Mouse (Mus musculus): ENCODE data around the gene Cmip. TPM values are rescaled to one million over a fixed set of nuclear protein-coding genes. Genes with fewer than 3 reads are reported as not detected.

The Cmip gene
- total and polyA plus RNA-seq, 3 experiments: 17.0 to 71.8 TPM; not detected in 1

- no peak for TF ChIP-seq POLR2AphosphoS5 (IDR thresholded peaks at IDR 0.05; ENCODE audit: borderline replicate concordance, low read depth, low read length)
Measured at GRCm38 (mm10) chr8:117474944-117475343, 218.1 kb downstream of the Cmip start (continued).

DNA sequence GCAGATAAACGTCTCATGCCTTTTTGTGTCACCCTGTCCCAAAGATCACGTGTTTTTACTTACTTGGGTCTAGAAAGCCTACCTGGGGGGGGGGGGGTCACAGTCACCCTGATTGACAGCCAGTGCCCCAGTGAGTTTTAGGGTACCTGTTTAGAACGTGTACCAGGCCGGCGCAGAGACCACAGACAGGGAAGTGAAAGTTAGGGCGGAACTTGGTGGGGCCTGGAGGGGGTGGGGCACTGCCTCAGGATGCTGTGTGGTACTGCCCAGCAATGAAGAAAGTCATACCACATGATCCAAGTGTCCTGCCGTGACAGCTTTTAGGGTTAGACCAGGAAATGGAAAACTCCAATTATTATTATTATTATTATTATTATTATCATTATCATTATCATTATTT lies 219.0 kb downstream of the Cmip start:
- H3K27me3 ChIP-seq (ENCODE audit: control insufficient read depth in 1 of 2, insufficient read depth in 2 of 2, low read length in 2 of 2): no peaks in the 10 kb centered on the region
- H3K36me3 ChIP-seq (ENCODE audit: control insufficient read depth in 1 of 2, insufficient read depth in 2 of 2, low read length in 2 of 2): peaks cover 0 to 2% of the 10 kb centered on the region in 2 experiments; a peak in 1 of 4 replicates
- H3K79me2 ChIP-seq (ENCODE audit: control insufficient read depth, insufficient read depth, low read length, poor library complexity): no peaks in the 10 kb centered on the region
- peaks cover 5 to 16% of the 10 kb centered on the region in 2 experiments for H3K4me1 ChIP-seq (ENCODE audit: control insufficient read depth in 1 of 2, insufficient read depth in 2 of 2, low read length in 2 of 2)
- DNase-seq (ENCODE audit: low read depth, low spot score): peak; percentile 59
- TF ChIP-seq ELF1 (IDR thresholded peaks at IDR 0.05; ENCODE audit: low read depth, low read length) (peak; percentile 55; the same call in 1 of the 2 replicates), SMC3 (IDR thresholded peaks at IDR 0.05; ENCODE audit: low read depth, low read length) (0 out of 2 replicates have a peak, but pooled peaks have one; percentile 2), USF1 (IDR thresholded peaks at IDR 0.05; ENCODE audit: low read depth, low read length) (0 out of 2 replicates have a peak, but pooled peaks have one; percentile 15), NRF1 (IDR thresholded peaks at IDR 0.05; ENCODE audit: insufficient read depth, low read depth, low read length, poor library complexity, severe bottlenecking) (peak; percentile 34; the same call in 1 of the 2 replicates), ZKSCAN1 (IDR thresholded peaks at IDR 0.05; ENCODE audit: low read depth, low read length) (no peak), MXI1 (IDR thresholded peaks at IDR 0.05; ENCODE audit: low read depth, low read length) (peak; percentile 53; the same call in 1 of the 2 replicates), CHD2 (IDR thresholded peaks at IDR 0.05; ENCODE audit: low read length) (no peak), SIN3A (IDR thresholded peaks at IDR 0.05; ENCODE audit: low read length) (peak; percentile 47; the same call in 1 of the 2 replicates), KAT2A (conservative IDR thresholded peaks at IDR 0.05; ENCODE audit: low read depth, low read length) (no peak), ETS1 (IDR thresholded peaks at IDR 0.05; ENCODE audit: low read depth, low read length) (no peak)
- H3K9me3 ChIP-seq (replicated peaks; ENCODE audit: insufficient read depth, low read length): no peaks in the 10 kb centered on the region
- peak overlapping the region; percentile 47 to 56 for H3K4me3 ChIP-seq (ENCODE audit: control insufficient read depth in 1 of 2, insufficient read depth in 1 of 2, low read depth in 2 of 2, low read length in 2 of 2)
- H3K27ac ChIP-seq (ENCODE audit: control insufficient read depth, low read depth, low read length): no peak overlapping the region
- H3K9ac ChIP-seq (ENCODE audit: control insufficient read depth, low read depth, low read length, poor library complexity, severe bottlenecking): peak overlapping the region; percentile 53

GRCm38 (mm10) chr8:117478082-117478481 lies 221.2 kb downstream of the Cmip start:
- DNase-seq (ENCODE audit: low read depth, low spot score): no peak
- Histone ChIP-seq H3K9me3 (replicated peaks; ENCODE audit: insufficient read depth, low read length) (no peaks in the 10 kb centered on the region), H3K27ac (ENCODE audit: control insufficient read depth, low read depth, low read length) (no peak overlapping the region), H3K4me3 (ENCODE audit: control insufficient read depth in 1 of 2, insufficient read depth in 1 of 2, low read depth in 2 of 2, low read length in 2 of 2) (no peak overlapping the region), H3K9ac (ENCODE audit: control insufficient read depth, low read depth, low read length, poor library complexity, severe bottlenecking) (no peak overlapping the region), H3K4me1 (ENCODE audit: control insufficient read depth in 1 of 2, insufficient read depth in 2 of 2, low read length in 2 of 2) (peaks cover 8 to 22% of the 10 kb centered on the region in 2 experiments), H3K27me3 (ENCODE audit: control insufficient read depth in 1 of 2, insufficient read depth in 2 of 2, low read length in 2 of 2) (no peaks in the 10 kb centered on the region), H3K36me3 (ENCODE audit: control insufficient read depth in 1 of 2, insufficient read depth in 2 of 2, low read length in 2 of 2) (peaks cover 0 to 15% of the 10 kb centered on the region in 2 experiments; a peak in 2 of 4 replicates), H3K79me2 (ENCODE audit: control insufficient read depth, insufficient read depth, low read length, poor library complexity) (no peaks in the 10 kb centered on the region)
- no peak for TF ChIP-seq MYC (IDR thresholded peaks at IDR 0.05; ENCODE audit: low read depth, low read length)

GRCm38 (mm10) chr8:117479996-117480395 lies 223.1 kb downstream of the Cmip start:
- Histone ChIP-seq H3K27ac (ENCODE audit: control insufficient read depth, low read depth, low read length) (no peak overlapping the region), H3K4me1 (ENCODE audit: control insufficient read depth in 1 of 2, insufficient read depth in 2 of 2, low read length in 2 of 2) (peaks cover 8 to 23% of the 10 kb centered on the region in 2 experiments), H3K79me2 (ENCODE audit: control insufficient read depth, insufficient read depth, low read length, poor library complexity) (no peaks in the 10 kb centered on the region), H3K36me3 (ENCODE audit: control insufficient read depth in 1 of 2, insufficient read depth in 2 of 2, low read length in 2 of 2) (peaks cover 0 to 16% of the 10 kb centered on the region in 2 experiments; a peak in 2 of 4 replicates), H3K27me3 (ENCODE audit: control insufficient read depth in 1 of 2, insufficient read depth in 2 of 2, low read length in 2 of 2) (no peaks in the 10 kb centered on the region), H3K9ac (ENCODE audit: control insufficient read depth, low read depth, low read length, poor library complexity, severe bottlenecking) (no peak overlapping the region), H3K9me3 (replicated peaks; ENCODE audit: insufficient read depth, low read length) (no peaks in the 10 kb centered on the region), H3K4me3 (ENCODE audit: control insufficient read depth in 1 of 2, insufficient read depth in 1 of 2, low read depth in 2 of 2, low read length in 2 of 2) (no peak overlapping the region)
- no peak for DNase-seq (ENCODE audit: low read depth, low spot score)
- TF ChIP-seq MYB (IDR thresholded peaks at IDR 0.05; ENCODE audit: low read depth, low read length): no peak
- TF ChIP-seq TBP (IDR thresholded peaks at IDR 0.05; ENCODE audit: low read depth, low read length): no peak
- peak; percentile 56; the same call in 1 of the 2 replicates for TF ChIP-seq GABPA (IDR thresholded peaks at IDR 0.05; ENCODE audit: low read depth, low read length)
- TF ChIP-seq MAX (IDR thresholded peaks at IDR 0.05; ENCODE audit: low read length): no peak

Measured in MEL (cell line).